Comparison of ENCODE assay signal across 15 mouse cellular contexts in genomic region chr11:55574397-55574796, GRCm38 (mm10). TPM values are rescaled to one million over a fixed set of nuclear protein-coding genes. Genes with fewer than 3 reads are reported as not detected.
DNase-seq lines count a peak whose midpoint lies in the region.
"Had no signal": no experiment of that assay in that cellular context is flagged by ENCODE, and none has a peak within 500 bp of the region (broad histone marks: within the 10 kb centered on the region; RNA-seq: fewer than 3 reads in every experiment).

No protein-coding gene starts in this region.

- intact Hi-C loops in left cerebral cortex, postnatal 36 days (cut with DNase I), result loop anchor here (5.0 kb wide), 1 partner anchor 418 kb away; no protein-coding TSS in a partner anchor

- peak; percentile 22 to 64 for DNase-seq in adrenal gland, adult (ENCODE audit: inconsistent age in 2 of 2, low spot score in 1 of 2)
- DNase-seq in adrenal gland, postnatal 4 days (ENCODE audit: low spot score in 2 of 2), result no peak
- peak; percentile 2 for DNase-seq in lung, postnatal 10 days
- no peak for DNase-seq in lung, postnatal 25 days (ENCODE audit: low spot score)
- DNase-seq in adrenal gland, postnatal 10 days, result peak; percentile 42
- DNase-seq in left cerebral cortex, postnatal 36 days (ENCODE audit: low spot score in 2 of 2), result peak; percentile 10 to 16
- DNase-seq in thymus, postnatal 0 days (ENCODE audit: low spot score), result no peak
- no peak for DNase-seq in gastrocnemius, postnatal 25 days
- DNase-seq: kidney, adult 9 months had no signal

RNA-seq across cellular contexts. Expression of gene Glra1, which starts 33.6 kb away (rescaled TPM):
- not detected for total RNA-seq in adrenal gland, postnatal 4 days (2021)
- total RNA-seq in adrenal gland, postnatal 10 days (2021), result not detected
- 1 to 10 TPM in 1 of 2 experiments, under 1 TPM in 1; 0.89 to 1.4 TPM for total RNA-seq in left cerebral cortex, postnatal 36 days (2021)
- polyA plus RNA-seq in thymus, postnatal 0 days (2015; fragmentation: Nextera tagmentation; extraction: Ambion mirVana), result not detected in 2 replicates
- not detected for total RNA-seq in gastrocnemius, postnatal 25 days (2021)
- total RNA-seq: granulocyte monocyte progenitor cell, adult 5-6 weeks; heart, postnatal 14 days; megakaryocyte progenitor cell, adult 5-6 weeks had no signal
- polyA plus RNA-seq: forebrain, embryonic 12.5 days; G1E; liver, embryonic 12.5 days had no signal

Comparison
In these comparisons a context has a peak if more than half of its experiments do, and no peak if none do; other contexts are left out.
1. DNase-seq: peak in adrenal gland, adult (2 of 2), lung, postnatal 10 days (single experiment), adrenal gland, postnatal 10 days (single experiment) and left cerebral cortex, postnatal 36 days (2 of 2); none in adrenal gland, postnatal 4 days (0 of 2), lung, postnatal 25 days (single experiment), thymus, postnatal 0 days (single experiment) and gastrocnemius, postnatal 25 days (single experiment).